Mouse (Mus musculus): ENCODE results near the gene Metap2. TPM values are rescaled to one million over a fixed set of nuclear protein-coding genes. Genes with fewer than 3 reads are reported as not detected.

Gene Metap2
- total RNA-seq (2015) = 158 and 172 TPM in 2 replicates
- total RNA-seq (2017) = 132 and 146 TPM in 2 replicates

GRCm38 (mm10) chr10:93897043-93897646 is at the start of gene Metap2:
TSS of gene Metap2 (minus strand) at chr10:93897093.
- ATAC-seq (ENCODE audit: poor library complexity, severe bottlenecking) = no peak

GRCm38 (mm10) chr10:93945843-93946499 is 49.1 kb upstream of the Metap2 start:
- ATAC-seq (ENCODE audit: poor library complexity, severe bottlenecking) = peak; percentile 55

- ATAC-seq (ENCODE audit: poor library complexity, severe bottlenecking) = no peak
These were observed 48.5 kb upstream of the Metap2 start for GRCm38 (mm10) chr10:93945364-93945763.

GRCm38 (mm10) chr10:93944241-93944640 is 47.3 kb upstream of the Metap2 start:
- ATAC-seq (ENCODE audit: poor library complexity, severe bottlenecking) = no peak

- ATAC-seq (ENCODE audit: poor library complexity, severe bottlenecking) = no peak
These were observed 43.4 kb upstream of the Metap2 start for GRCm38 (mm10) chr10:93940279-93940678.

GRCm38 (mm10) chr10:93939676-93940075 is 42.8 kb upstream of the Metap2 start:
- no peak for ATAC-seq (ENCODE audit: poor library complexity, severe bottlenecking)

GRCm38 (mm10) chr10:93938844-93939271 is 42.0 kb upstream of the Metap2 start:
- no peak for ATAC-seq (ENCODE audit: poor library complexity, severe bottlenecking)

- no peak for ATAC-seq (ENCODE audit: poor library complexity, severe bottlenecking)
These were observed 37.1 kb upstream of the Metap2 start for GRCm38 (mm10) chr10:93933980-93934379.

- no peak for ATAC-seq (ENCODE audit: poor library complexity, severe bottlenecking)
These were observed 36.0 kb upstream of the Metap2 start for GRCm38 (mm10) chr10:93932861-93933260.

GRCm38 (mm10) chr10:93932020-93932419 is 35.1 kb upstream of the Metap2 start:
- ATAC-seq (ENCODE audit: poor library complexity, severe bottlenecking) = no peak

GRCm38 (mm10) chr10:93931431-93931830 is 34.5 kb upstream of the Metap2 start:
- no peak for ATAC-seq (ENCODE audit: poor library complexity, severe bottlenecking)

- ATAC-seq (ENCODE audit: poor library complexity, severe bottlenecking) = no peak
These were observed 33.4 kb upstream of the Metap2 start for GRCm38 (mm10) chr10:93930236-93930824.

GRCm38 (mm10) chr10:93924666-93925065 is 27.8 kb upstream of the Metap2 start:
- no peak for ATAC-seq (ENCODE audit: poor library complexity, severe bottlenecking)

- ATAC-seq (ENCODE audit: poor library complexity, severe bottlenecking) = no peak
These were observed 24.3 kb upstream of the Metap2 start for GRCm38 (mm10) chr10:93921160-93921559.

- no peak for ATAC-seq (ENCODE audit: poor library complexity, severe bottlenecking)
These were observed 22.3 kb upstream of the Metap2 start for GRCm38 (mm10) chr10:93919227-93919626.

- no peak for ATAC-seq (ENCODE audit: poor library complexity, severe bottlenecking)
These were observed 21.8 kb upstream of the Metap2 start for GRCm38 (mm10) chr10:93918701-93919100.

- ATAC-seq (ENCODE audit: poor library complexity, severe bottlenecking) = 0 out of 2 replicates have a peak, but pooled peaks have one; percentile 47
These were observed 21.2 kb upstream of the Metap2 start for GRCm38 (mm10) chr10:93918087-93918486.

- no peak for ATAC-seq (ENCODE audit: poor library complexity, severe bottlenecking)
These were observed 19.9 kb upstream of the Metap2 start for GRCm38 (mm10) chr10:93916778-93917177.

- no peak for ATAC-seq (ENCODE audit: poor library complexity, severe bottlenecking)
These were observed 18.8 kb upstream of the Metap2 start for GRCm38 (mm10) chr10:93915531-93916275.

- no peak for ATAC-seq (ENCODE audit: poor library complexity, severe bottlenecking)
These were observed 16.6 kb upstream of the Metap2 start for GRCm38 (mm10) chr10:93913525-93913924.

GRCm38 (mm10) chr10:93912917-93913316 is 16.0 kb upstream of the Metap2 start:
- no peak for ATAC-seq (ENCODE audit: poor library complexity, severe bottlenecking)
